Mouse (Mus musculus) hematopoietic multipotent progenitor cell, adult 10-12 weeks (in vitro differentiated cells): Measurements from ENCODE around the gene Olfr617. TPM values are rescaled to one million over a fixed set of nuclear protein-coding genes. Genes with fewer than 3 reads are reported as not detected.

Source experiments
- polyA plus RNA-seq: library from polyadenylated mRNA; stranded (reverse); fragments of >175 nt; gene quantifications from 2 replicates; pipeline ENCODE4 v1.2.3, GENCODE M21; 2012; ENCODE audit warnings: low replicate concordance

Olfr617 gene
- polyA plus RNA-seq: not detected in 2 replicates

DNA sequence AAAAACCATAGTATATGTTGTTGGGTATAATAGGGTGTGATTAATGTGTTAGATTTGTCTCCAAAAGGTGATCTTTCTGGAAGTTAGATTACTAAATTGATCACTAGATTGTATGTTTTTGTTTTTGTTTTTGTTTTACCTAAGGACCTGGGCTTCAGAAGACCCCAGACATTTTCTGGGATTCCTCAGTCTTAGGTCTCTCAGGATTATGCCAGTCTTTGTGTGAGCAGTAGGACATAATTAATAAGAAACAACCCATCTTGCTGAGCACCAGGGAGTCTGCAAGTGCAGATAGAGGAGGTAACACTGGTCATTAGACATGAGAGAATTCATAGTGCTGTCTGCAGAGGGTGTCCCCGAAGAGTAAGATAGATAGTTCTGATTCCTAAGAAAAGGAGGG lies at the start of gene Olfr617:
Gene Olfr617 (plus strand): TSS at position 301 of the 400 bp plus-strand sequence.

DNA sequence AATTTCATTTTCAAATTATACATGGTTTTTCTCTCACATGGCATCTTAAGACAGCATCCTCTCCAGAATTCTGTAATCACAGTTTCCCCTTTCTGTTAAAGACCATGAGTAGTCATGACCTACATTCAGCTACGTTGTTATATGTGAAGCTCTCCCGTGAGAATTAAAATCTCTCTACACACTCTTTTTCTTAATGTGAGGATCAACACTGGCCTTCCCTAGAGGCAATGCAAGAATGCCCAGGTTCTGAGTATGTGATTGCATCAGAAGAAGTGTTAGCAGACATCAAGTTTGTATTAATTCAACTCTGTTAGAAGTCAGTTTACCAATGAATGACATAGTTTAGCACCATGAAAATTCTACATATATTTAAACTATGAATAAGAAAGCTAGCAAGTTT lies 30.2 kb upstream of the Olfr617 start, which contains the start of gene Olfr612:
Gene Olfr612 (minus strand): TSS at position 101 of the 400 bp plus-strand sequence.

DNA sequence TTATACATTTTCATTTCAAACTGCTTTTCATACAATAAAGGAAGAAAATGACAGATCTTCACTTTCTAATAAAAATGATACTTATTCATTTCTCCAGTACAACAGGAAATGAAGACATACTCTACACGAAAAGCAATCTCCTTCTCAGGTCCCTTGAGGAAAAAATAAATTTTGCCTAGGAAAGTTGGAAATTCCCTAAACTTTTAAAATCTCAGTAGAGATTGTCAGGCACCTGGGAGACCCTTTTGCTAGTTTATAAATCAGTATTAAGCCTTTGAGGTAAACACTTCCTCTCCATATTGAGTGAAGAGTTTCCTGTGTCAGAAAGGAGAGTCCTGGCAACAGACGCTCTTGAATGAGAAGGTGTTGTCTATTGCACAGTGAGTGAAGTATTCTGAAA lies 25.1 kb upstream of the Olfr617 start, which contains the start of gene Olfr613:
Gene Olfr613 (plus strand): TSS at position 301 of the 400 bp plus-strand sequence.

DNA sequence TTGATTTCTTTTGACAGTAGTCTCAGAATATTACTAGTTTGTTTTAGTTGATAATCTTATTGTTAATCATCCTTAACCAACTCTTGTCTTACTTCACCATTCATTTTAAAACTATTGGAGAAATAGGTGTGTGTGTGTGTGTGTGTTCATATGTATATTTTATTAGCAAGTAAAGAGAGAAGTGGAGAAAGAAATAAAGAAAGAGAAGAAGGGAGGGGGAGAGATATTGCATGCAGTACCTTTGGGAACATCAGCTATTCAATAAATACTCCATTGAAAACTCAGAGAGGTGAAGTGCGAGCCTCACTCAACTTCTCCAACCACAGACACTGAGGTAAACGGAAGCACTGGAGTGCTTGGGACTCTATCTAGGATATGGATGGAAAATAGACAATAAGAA lies 17.1 kb upstream of the Olfr617 start, which contains the start of gene Olfr615:
Gene Olfr615 (plus strand): TSS at position 301 of the 400 bp plus-strand sequence.

DNA sequence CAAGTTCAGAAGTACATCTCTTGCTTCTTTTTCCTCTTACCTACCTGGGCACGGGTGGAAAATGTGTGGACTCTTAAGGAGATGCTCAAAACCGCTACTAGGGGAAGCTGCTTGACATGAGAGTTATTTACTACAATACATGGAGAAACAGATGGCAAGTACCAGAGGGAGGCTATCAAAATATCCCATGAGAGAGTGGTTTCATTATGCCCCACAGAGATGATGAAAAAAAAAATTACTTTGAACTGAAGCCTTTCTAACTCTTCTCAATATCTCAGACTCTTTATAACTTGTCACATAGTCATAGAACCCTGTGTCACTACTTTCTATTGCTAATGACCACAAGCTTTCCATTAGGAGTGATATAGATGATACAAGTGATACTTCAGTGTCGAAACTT lies 3.8 kb upstream of the Olfr617 start, which contains the start of gene Olfr616:
Gene Olfr616 (minus strand): TSS at position 101 of the 400 bp plus-strand sequence.

DNA sequence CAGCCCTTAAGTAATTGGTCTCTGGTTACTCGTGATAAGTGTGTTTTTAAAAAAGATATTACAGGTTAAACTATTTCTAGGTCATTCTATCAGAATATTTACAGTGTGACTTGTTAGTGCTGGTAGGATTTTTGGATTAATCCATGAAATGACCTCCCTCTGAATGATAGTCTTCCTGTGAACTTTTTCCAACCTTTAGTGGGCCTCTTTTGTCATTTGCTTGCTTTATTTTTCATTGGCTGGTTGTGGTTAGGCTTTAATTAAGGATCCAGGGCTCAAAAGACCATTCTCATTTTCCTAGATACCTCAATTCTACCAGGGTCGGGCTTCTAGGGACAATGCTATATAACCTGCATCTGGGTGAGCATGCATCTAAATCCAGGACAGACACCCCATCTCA lies 16.9 kb downstream of the Olfr617 start, which contains the start of gene Olfr618:
Gene Olfr618 (plus strand): TSS at position 301 of the 400 bp plus-strand sequence.

DNA sequence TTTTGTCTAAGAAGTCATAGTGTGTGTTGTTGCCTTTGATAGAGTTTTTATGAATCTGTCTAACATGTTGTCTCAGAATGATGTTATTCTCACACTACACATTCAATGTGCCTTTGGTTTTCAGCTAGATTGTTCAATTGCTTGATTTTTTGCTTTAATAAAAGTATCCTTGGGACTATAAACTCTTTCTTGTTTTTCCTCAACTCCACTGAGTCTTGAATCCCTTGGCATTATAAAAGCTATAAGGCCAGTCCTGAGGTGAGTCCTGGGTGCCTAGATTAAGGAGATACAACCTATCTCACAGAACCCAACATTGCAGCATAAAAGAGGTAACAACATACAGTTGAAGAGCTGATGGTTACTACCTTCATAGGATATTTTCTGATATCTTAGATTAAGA lies 27.4 kb downstream of the Olfr617 start, which contains the start of gene Olfr619:
Gene Olfr619 (plus strand): TSS at position 301 of the 400 bp plus-strand sequence.

DNA sequence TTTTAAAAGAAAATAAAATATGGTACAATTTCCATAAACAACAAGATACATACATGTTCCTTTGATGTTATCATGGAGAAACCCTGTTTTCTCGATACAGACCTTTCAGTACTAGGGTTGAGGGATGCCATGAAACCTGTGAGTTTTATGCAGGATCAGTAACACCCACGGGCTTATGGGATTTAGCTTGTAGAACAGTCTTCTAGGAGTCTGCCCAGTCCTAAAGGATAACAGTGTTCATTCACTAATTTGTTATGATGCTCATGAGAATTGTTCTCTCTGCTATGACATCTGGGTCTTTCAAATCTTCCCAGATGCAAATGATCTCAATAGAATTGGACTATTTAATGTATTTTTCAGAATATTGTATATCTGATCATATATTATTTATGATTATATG lies 39.6 kb downstream of the Olfr617 start, which contains the start of gene Olfr620:
Gene Olfr620 (minus strand): TSS at position 101 of the 400 bp plus-strand sequence.

Other genes with a start within 250 kb of the Olfr617 start
- not detected in 2 replicates for gene Olfr598, start 249.5 kb upstream of the Olfr617 start, polyA plus RNA-seq
- gene Olfr599, start 237.1 kb upstream of the Olfr617 start, polyA plus RNA-seq: not detected in 2 replicates
- gene Olfr600, start 223.4 kb upstream of the Olfr617 start, polyA plus RNA-seq: not detected in 2 replicates
- not detected in 2 replicates for gene Olfr601, start 210.4 kb upstream of the Olfr617 start, polyA plus RNA-seq
- gene Olfr603, start 186.9 kb upstream of the Olfr617 start, polyA plus RNA-seq: not detected in 2 replicates
- not detected in 2 replicates for gene Usp17lc, start 158.0 kb upstream of the Olfr617 start, polyA plus RNA-seq
- not detected in 2 replicates for gene Olfr605, start 127.6 kb upstream of the Olfr617 start, polyA plus RNA-seq
- gene Olfr606, start 124.0 kb upstream of the Olfr617 start, polyA plus RNA-seq: not detected in 2 replicates
- gene Olfr607, start 108.9 kb upstream of the Olfr617 start, polyA plus RNA-seq: not detected in 2 replicates
- not detected in 2 replicates for gene Olfr608, start 103.2 kb upstream of the Olfr617 start, polyA plus RNA-seq
- gene Olfr609, start 75.0 kb upstream of the Olfr617 start, polyA plus RNA-seq: not detected in 2 replicates
- gene Olfr610, start 60.9 kb upstream of the Olfr617 start, polyA plus RNA-seq: not detected in 2 replicates
- not detected in 2 replicates for gene Olfr611, start 52.2 kb upstream of the Olfr617 start, polyA plus RNA-seq
- gene Olfr612, start 30.3 kb upstream of the Olfr617 start, polyA plus RNA-seq: not detected in 2 replicates
- not detected in 2 replicates for gene Olfr613, start 25.0 kb upstream of the Olfr617 start, polyA plus RNA-seq
- not detected in 2 replicates for gene Olfr615, start 17.0 kb upstream of the Olfr617 start, polyA plus RNA-seq
- gene Olfr616, start 3.9 kb upstream of the Olfr617 start, polyA plus RNA-seq: not detected in 2 replicates
- gene Olfr618, start 17.0 kb downstream of the Olfr617 start, polyA plus RNA-seq: 0.15 TPM in 1 of 2 replicates, not detected in the other
- gene Olfr619, start 27.5 kb downstream of the Olfr617 start, polyA plus RNA-seq: not detected in 2 replicates
- not detected in 2 replicates for gene Olfr620, start 39.5 kb downstream of the Olfr617 start, polyA plus RNA-seq
- not detected in 2 replicates for gene Olfr622, start 69.6 kb downstream of the Olfr617 start, polyA plus RNA-seq
- gene Olfr623, start 90.6 kb downstream of the Olfr617 start, polyA plus RNA-seq: not detected in 2 replicates
- gene Olfr624, start 98.1 kb downstream of the Olfr617 start, polyA plus RNA-seq: not detected in 2 replicates
- gene Olfr625-ps1, start 109.7 kb downstream of the Olfr617 start, polyA plus RNA-seq: not detected in 2 replicates
- gene Olfr243, start 141.6 kb downstream of the Olfr617 start, polyA plus RNA-seq: not detected in 2 replicates
- gene Olfr628, start 157.3 kb downstream of the Olfr617 start, polyA plus RNA-seq: not detected in 2 replicates
- gene Olfr629, start 171.9 kb downstream of the Olfr617 start, polyA plus RNA-seq: not detected in 2 replicates
- not detected in 2 replicates for gene Olfr630, start 184.3 kb downstream of the Olfr617 start, polyA plus RNA-seq
- gene Olfr69, start 198.5 kb downstream of the Olfr617 start, polyA plus RNA-seq: not detected in 2 replicates
- not detected in 2 replicates for gene Olfr68, start 206.6 kb downstream of the Olfr617 start, polyA plus RNA-seq
- gene Olfr67, start 218.8 kb downstream of the Olfr617 start, polyA plus RNA-seq: not detected in 2 replicates
- 80.8 and 4,115 TPM in 2 replicates for gene Hbb-bt, start 240.9 kb downstream of the Olfr617 start, polyA plus RNA-seq